Mouse (Mus musculus) MEL (cell line): Measurements from ENCODE around the gene AC134908.4. TPM values are rescaled to one million over a fixed set of nuclear protein-coding genes. Genes with fewer than 3 reads are reported as not detected.

ENCODE experiments used
- DNase-seq: peaks from one replicate; pipeline ENCODE4 v3.0.0; 2011; ENCODE audit warnings: low read depth, low spot score
- H3K27ac ChIP-seq: 2 replicates; pipeline ENCODE4 v1.5.1; 2012; ENCODE audit warnings: low read depth, mild to moderate bottlenecking, control low read depth, low read length, moderate library complexity; ENCODE audit not compliant: control insufficient read depth
- H3K27me3 ChIP-seq, 2 experiments: fragments of 150-350 bp in 1 of 2; sonication (generic) in 1 of 2; 2 replicates each; pipeline ENCODE4 v1.6.1; 2012; ENCODE audit warnings: low read length in 2 of 2, mild to moderate bottlenecking in 2 of 2, improper control_type of control experiment in 1 of 2, moderate library complexity in 1 of 2; ENCODE audit not compliant: insufficient read depth in 2 of 2, control insufficient read depth in 1 of 2
- H3K36me3 ChIP-seq, 2 experiments: 2 replicates each; pipeline ENCODE4 v1.6.1; 2012 to 2014; ENCODE audit warnings: low read length in 2 of 2, improper control_type of control experiment in 1 of 2, inconsistent platforms in 1 of 2, mild to moderate bottlenecking in 1 of 2; ENCODE audit not compliant: insufficient read depth in 2 of 2, control insufficient read depth in 1 of 2
- H3K4me1 ChIP-seq, 2 experiments: fragments of 150-350 bp in 1 of 2; sonication (generic) in 1 of 2; 2 replicates each; pipeline ENCODE4 v1.6.1; 2012; ENCODE audit warnings: low read length in 2 of 2, improper control_type of control experiment in 1 of 2, mild to moderate bottlenecking in 1 of 2; ENCODE audit not compliant: insufficient read depth in 2 of 2, control insufficient read depth in 1 of 2
- H3K4me3 ChIP-seq, 2 experiments: fragments of 150-350 bp in 1 of 2; sonication (generic) in 1 of 2; 2 replicates each; pipeline ENCODE4 v1.5.1; 2012; ENCODE audit warnings: low read depth in 2 of 2, low read length in 2 of 2, mild to moderate bottlenecking in 2 of 2, moderate library complexity in 2 of 2, control low read depth in 1 of 2, improper control_type of control experiment in 1 of 2; ENCODE audit not compliant: control insufficient read depth in 1 of 2, insufficient read depth in 1 of 2
- H3K79me2 ChIP-seq: 2 replicates; pipeline ENCODE4 v1.6.1; 2012; ENCODE audit warnings: mild to moderate bottlenecking, low read length, moderate library complexity; ENCODE audit not compliant: control insufficient read depth, poor library complexity, insufficient read depth
- H3K9ac ChIP-seq: 2 replicates; pipeline ENCODE4 v1.6.1; 2012; ENCODE audit warnings: low read depth, mild to moderate bottlenecking, control low read depth, low read length, moderate library complexity; ENCODE audit not compliant: control insufficient read depth, poor library complexity, severe bottlenecking
- H3K9me3 ChIP-seq: fragments of 150-350 bp; sonication (generic); replicated peaks from 2 replicates; pipeline ENCODE4 v1.6.1; 2012; ENCODE audit warnings: mild to moderate bottlenecking, low read length, improper control_type of control experiment, moderate library complexity; ENCODE audit not compliant: insufficient read depth
- CHD1 ChIP-seq: IDR thresholded peaks from 2 replicates; pipeline ENCODE4 v1.6.1; 2012; ENCODE audit warnings: low read depth, mild to moderate bottlenecking, inconsistent platforms, low read length, improper control_type of control experiment
- CHD2 ChIP-seq: IDR thresholded peaks from 2 replicates; pipeline ENCODE4 v1.6.1; 2011; ENCODE audit warnings: low read length, improper control_type of control experiment
- CTCF ChIP-seq, 3 experiments: IDR thresholded peaks in 2 of 3; conservative IDR thresholded peaks in 1 of 3; 2 replicates each; pipeline ENCODE4 v1.5.1; 2011 to 2012; ENCODE audit warnings: low read length in 3 of 3, low read depth in 2 of 3, mild to moderate bottlenecking in 2 of 3, improper control_type of control experiment in 1 of 3, inconsistent platforms in 1 of 3, mixed read lengths in 1 of 3, moderate library complexity in 1 of 3; ENCODE audit not compliant: control insufficient read depth in 1 of 3, insufficient read depth in 1 of 3, poor library complexity in 1 of 3, severe bottlenecking in 1 of 3
- ELF1 ChIP-seq: IDR thresholded peaks from 2 replicates; pipeline ENCODE4 v1.6.1; 2014; ENCODE audit warnings: low read depth, mild to moderate bottlenecking, inconsistent platforms, low read length, improper control_type of control experiment, moderate library complexity
- EP300 ChIP-seq, 2 experiments: IDR thresholded peaks; 2 replicates each; pipeline ENCODE4 v1.6.1; 2011; ENCODE audit warnings: improper control_type of control experiment in 2 of 2, low read length in 2 of 2, low read depth in 1 of 2, mild to moderate bottlenecking in 1 of 2
- ETS1 ChIP-seq: IDR thresholded peaks from 2 replicates; pipeline ENCODE4 v1.6.1; 2012; ENCODE audit warnings: low read depth, mild to moderate bottlenecking, inconsistent platforms, low read length, improper control_type of control experiment, moderate library complexity
- GABPA ChIP-seq: IDR thresholded peaks from 2 replicates; pipeline ENCODE4 v1.6.1; 2012; ENCODE audit warnings: low read depth, mild to moderate bottlenecking, inconsistent platforms, low read length, improper control_type of control experiment, moderate library complexity
- HCFC1 ChIP-seq: IDR thresholded peaks from 2 replicates; pipeline ENCODE4 v1.6.1; 2012; ENCODE audit warnings: low read depth, mild to moderate bottlenecking, inconsistent platforms, low read length, improper control_type of control experiment, moderate library complexity
- JUND ChIP-seq: IDR thresholded peaks from 2 replicates; pipeline ENCODE4 v1.6.1; 2011; ENCODE audit warnings: low read depth, mild to moderate bottlenecking, improper control_type of control experiment, low read length
- KAT2A ChIP-seq: conservative IDR thresholded peaks from 2 replicates; pipeline ENCODE4 v1.6.1; 2012; ENCODE audit warnings: low read depth, low read length, improper control_type of control experiment, inconsistent platforms
- MAFK ChIP-seq: IDR thresholded peaks from 2 replicates; pipeline ENCODE4 v1.6.1; 2011; ENCODE audit warnings: low read depth, mild to moderate bottlenecking, low read length, improper control_type of control experiment, borderline replicate concordance
- MAX ChIP-seq: IDR thresholded peaks from 2 replicates; pipeline ENCODE4 v1.6.1; 2011; ENCODE audit warnings: low read length, improper control_type of control experiment
- MEF2A ChIP-seq: IDR thresholded peaks from 2 replicates; pipeline ENCODE4 v1.6.1; 2014; ENCODE audit warnings: low read depth, mild to moderate bottlenecking, inconsistent platforms, low read length, improper control_type of control experiment; ENCODE audit not compliant: poor library complexity, insufficient replicate concordance, severe bottlenecking; ENCODE audit errors: extremely low read depth
- MYB ChIP-seq: IDR thresholded peaks from 2 replicates; pipeline ENCODE4 v1.6.1; 2011; ENCODE audit warnings: mild to moderate bottlenecking, low read depth, low read length, improper control_type of control experiment
- MYC ChIP-seq: IDR thresholded peaks from 2 replicates; pipeline ENCODE4 v1.6.1; 2011; ENCODE audit warnings: low read depth, mild to moderate bottlenecking, low read length, improper control_type of control experiment, moderate library complexity
- NELFE ChIP-seq: IDR thresholded peaks from 2 replicates; pipeline ENCODE4 v1.6.1; 2011; ENCODE audit warnings: low read depth, low read length, improper control_type of control experiment
- NRF1 ChIP-seq: IDR thresholded peaks from 2 replicates; pipeline ENCODE4 v1.6.1; 2014; ENCODE audit warnings: low read depth, mild to moderate bottlenecking, inconsistent platforms, low read length, improper control_type of control experiment, moderate library complexity; ENCODE audit not compliant: poor library complexity, insufficient read depth, severe bottlenecking
- POLR2AphosphoS2 ChIP-seq: IDR thresholded peaks from 2 replicates; pipeline ENCODE4 v1.6.1; 2011; ENCODE audit warnings: low read length, improper control_type of control experiment
- POLR2AphosphoS5 ChIP-seq: IDR thresholded peaks from 2 replicates; pipeline ENCODE4 v1.6.1; 2012; ENCODE audit warnings: low read depth, borderline replicate concordance, mild to moderate bottlenecking, inconsistent platforms, low read length, moderate library complexity, mixed read lengths
- RAD21 ChIP-seq: IDR thresholded peaks from 2 replicates; pipeline ENCODE4 v1.6.1; 2011; ENCODE audit warnings: mild to moderate bottlenecking, low read depth, low read length, improper control_type of control experiment
- RCOR1 ChIP-seq: IDR thresholded peaks from 2 replicates; pipeline ENCODE4 v1.6.1; 2012; ENCODE audit warnings: low read depth, mild to moderate bottlenecking, inconsistent platforms, low read length, improper control_type of control experiment
- SMC3 ChIP-seq: IDR thresholded peaks from 2 replicates; pipeline ENCODE4 v1.6.1; 2011; ENCODE audit warnings: low read depth, low read length, improper control_type of control experiment
- TAL1 ChIP-seq: IDR thresholded peaks from 2 replicates; pipeline ENCODE4 v1.6.1; 2012; ENCODE audit warnings: mild to moderate bottlenecking, inconsistent platforms, low read length, moderate library complexity, mixed read lengths
- TBP ChIP-seq: IDR thresholded peaks from 2 replicates; pipeline ENCODE4 v1.8.0; 2011; ENCODE audit warnings: low read depth, low read length, improper control_type of control experiment
- UBTF ChIP-seq: IDR thresholded peaks from 2 replicates; pipeline ENCODE4 v1.6.1; 2012; ENCODE audit warnings: low read depth, mild to moderate bottlenecking, inconsistent platforms, low read length, improper control_type of control experiment, moderate library complexity, borderline replicate concordance; ENCODE audit not compliant: insufficient read depth
- USF1 ChIP-seq: IDR thresholded peaks from 2 replicates; pipeline ENCODE4 v1.6.1; 2014; ENCODE audit warnings: low read depth, mild to moderate bottlenecking, inconsistent platforms, low read length, improper control_type of control experiment, moderate library complexity
- USF2 ChIP-seq, 2 experiments: IDR thresholded peaks; 2 replicates each; pipeline ENCODE4 v1.6.1; 2011 to 2012; ENCODE audit warnings: improper control_type of control experiment in 2 of 2, low read length in 2 of 2, borderline replicate concordance in 1 of 2, inconsistent platforms in 1 of 2, low read depth in 1 of 2, mild to moderate bottlenecking in 1 of 2; ENCODE audit not compliant: insufficient read depth in 1 of 2
- ZMIZ1 ChIP-seq: IDR thresholded peaks from 2 replicates; pipeline ENCODE4 v1.6.1; 2012; ENCODE audit warnings: low read depth, mild to moderate bottlenecking, inconsistent platforms, low read length, improper control_type of control experiment, moderate library complexity
- polyA plus RNA-seq, 2 experiments: library from polyadenylated mRNA; stranded (reverse) in 1 of 2; unstranded in 1 of 2; fragments of >175 nt in 1 of 2; fragments of >200 nt in 1 of 2; gene quantifications; 2 replicates each; pipeline versions ENCODE4 v1.2.1 to v1.2.4; 2012; ENCODE audit warnings: low replicate concordance in 2 of 2, low read depth in 1 of 2; ENCODE audit not compliant: insufficient read length in 2 of 2, insufficient read depth in 1 of 2, missing spikeins in 1 of 2
- total RNA-seq: library from RNA; depleted of rRNA; stranded (reverse); fragments of 300-350 nt; gene quantifications from 2 replicates; pipeline ENCODE4 v1.2.3, GENCODE M21; 2012

AC134908.4 gene
- total and polyA plus RNA-seq, 3 experiments: 0.92 TPM; not detected in 2

DNA sequence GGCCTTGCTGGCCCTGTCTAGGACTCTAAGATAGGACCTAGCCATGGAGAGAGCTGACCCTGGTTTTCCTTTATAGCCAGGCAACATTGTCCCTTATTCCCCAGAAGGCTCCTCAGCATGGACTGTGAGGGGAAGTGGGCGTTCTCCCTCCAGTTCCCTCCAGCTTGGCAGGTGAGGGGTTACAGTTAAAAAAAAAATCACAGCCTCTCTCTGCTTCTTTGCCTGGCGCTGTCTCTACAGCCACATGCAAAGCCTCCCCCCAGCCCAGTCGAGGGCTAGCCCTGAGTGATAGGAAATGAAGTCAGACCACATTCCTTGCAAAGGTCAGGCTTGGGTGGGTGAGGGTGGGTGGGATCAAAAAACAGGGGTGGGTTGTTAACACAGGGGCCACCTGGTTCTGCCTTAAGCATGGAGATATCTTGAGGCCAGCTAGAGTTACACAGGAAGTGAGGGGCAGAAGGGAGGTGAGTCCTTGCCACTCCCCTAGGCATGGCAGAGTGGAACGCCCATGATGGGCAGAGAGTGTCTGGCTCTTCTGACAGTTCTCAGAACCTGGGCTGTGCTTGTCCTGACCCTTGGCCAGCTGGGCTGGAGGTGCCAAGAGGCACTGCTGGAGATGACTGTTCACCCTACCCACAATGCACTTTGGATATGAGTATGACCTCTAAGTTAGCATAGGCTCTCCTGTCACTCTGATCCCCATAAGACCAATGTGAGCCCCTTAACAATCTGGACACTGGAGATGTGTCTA lies 39.7 kb downstream of the AC134908.4 start:
- Histone ChIP-seq H3K4me3 (no peak overlapping the region), H3K79me2 (no peaks in the 10 kb centered on the region), H3K27ac (no peak overlapping the region), H3K9me3 (no peaks in the 10 kb centered on the region), H3K27me3 (peaks cover 0 to 10% of the 10 kb centered on the region in 2 experiments; a peak in 3 of 4 replicates), H3K9ac (no peak overlapping the region), H3K4me1 (no peaks in the 10 kb centered on the region), H3K36me3 (no peaks in the 10 kb centered on the region)
- no peak for DNase-seq
- TF ChIP-seq MYC (no peak), POLR2AphosphoS2 (no peak), ELF1 (no peak), MAFK (no peak), GABPA (no peak), POLR2AphosphoS5 (no peak), USF1 (no peak), RAD21 (no peak), ETS1 (no peak), CTCF (IDR thresholded peaks at IDR 0.05 in 2 of 3, conservative IDR thresholded peaks at IDR 0.05 in 1 of 3; ENCODE audit: control insufficient read depth in 1 of 3, insufficient read depth in 1 of 3, low read depth in 2 of 3, low read length in 3 of 3, poor library complexity in 1 of 3, severe bottlenecking in 1 of 3) (no peak), UBTF (no peak), NRF1 (no peak), MYB (no peak), CHD1 (no peak), NELFE (no peak), EP300 (IDR thresholded peaks at IDR 0.05; ENCODE audit: low read depth in 1 of 2, low read length in 2 of 2) (no peak), HCFC1 (no peak)

- H3K36me3 ChIP-seq: no peaks in the 10 kb centered on the region
- no peak for DNase-seq
- H3K27ac ChIP-seq: no peak overlapping the region
- no peaks in the 10 kb centered on the region for H3K79me2 ChIP-seq
- no peak overlapping the region for H3K9ac ChIP-seq
- no peaks in the 10 kb centered on the region for H3K9me3 ChIP-seq
- H3K27me3 ChIP-seq: peaks cover 0 to 10% of the 10 kb centered on the region in 2 experiments; a peak in 3 of 4 replicates
- TF ChIP-seq RCOR1 (no peak), MEF2A (no peak), ZMIZ1 (no peak), TBP (no peak), CHD2 (no peak), USF2 (IDR thresholded peaks at IDR 0.05; ENCODE audit: borderline replicate concordance in 1 of 2, insufficient read depth in 1 of 2, low read depth in 1 of 2, low read length in 2 of 2) (no peak), MAX (no peak), JUND (no peak), POLR2AphosphoS2 (no peak), RAD21 (no peak), TAL1 (no peak), USF1 (no peak), MYC (no peak), POLR2AphosphoS5 (no peak), SMC3 (no peak), MYB (no peak), KAT2A (no peak)
- TF ChIP-seq, all 39 proteins: peak for 0
- H3K4me1 ChIP-seq: no peaks in the 10 kb centered on the region
- H3K4me3 ChIP-seq: no peak overlapping the region
These were observed 40.4 kb downstream of the AC134908.4 start for GRCm38 (mm10) chr17:25755086-25755485.
